Mouse (Mus musculus): Measurements from ENCODE around the gene Il25. TPM values are rescaled to one million over a fixed set of nuclear protein-coding genes. Genes with fewer than 3 reads are reported as not detected.

Il25 gene
- polyA plus RNA-seq (2015; fragmentation: Nextera tagmentation; extraction: Ambion mirVana), result 0.51 and 0.63 TPM in 2 replicates

- Histone ChIP-seq H3K27me3 (replicated peaks) (0 out of 2 replicates have a peak, but pooled peaks cover 1% of the 10 kb centered on the region), H3K36me3 (no peaks in the 10 kb centered on the region), H3K9me3 (replicated peaks) (no peaks in the 10 kb centered on the region), H3K27ac (replicated peaks) (no peak within 1 kb of the TSS), H3K4me3 (replicated peaks) (no peak within 1 kb of the TSS), H3K4me2 (no peak within 1 kb of the TSS), H3K9ac (replicated peaks) (no peak within 1 kb of the TSS), H3K4me1 (peaks cover 19% of the 10 kb centered on the region)
- WGBS, result 20% methylated on average over 6 of the region's 6 CpGs
- no peak for ATAC-seq (ENCODE audit: low FRiP score)
Observed at GRCm38 (mm10) chr14:54932645-54933150, at the start of gene Il25. Gene Il25, plus strand, starts transcription at chr14:54932695.

GRCm38 (mm10) chr14:54883154-54884021 is 49.1 kb upstream of the Il25 start, which contains the start of the genes Bcl2l2 and Gm20521:
Gene Bcl2l2, plus strand, starts transcription at chr14:54883377.
Gene Gm20521, plus strand, starts transcription at chr14:54883441.
- peak within 1 kb of the TSS; percentile 93 for H3K27ac ChIP-seq (replicated peaks)
- 1% methylated on average over 27 of the region's 27 CpGs for WGBS
- H3K4me1 ChIP-seq, result peaks cover 31% of the 10 kb centered on the region
- peak within 1 kb of the TSS; percentile 73 for H3K4me3 ChIP-seq (replicated peaks)
- peak within 1 kb of the TSS; percentile 85 for H3K9ac ChIP-seq (replicated peaks)
- H3K27me3 ChIP-seq (replicated peaks), result no peaks in the 10 kb centered on the region; the same call in 1 of the 2 replicates
- H3K9me3 ChIP-seq (replicated peaks), result no peaks in the 10 kb centered on the region
- ATAC-seq (ENCODE audit: low FRiP score), result peak; percentile 90
- peak within 1 kb of the TSS; percentile 68 for H3K4me2 ChIP-seq
- H3K36me3 ChIP-seq, result peaks cover 12% of the 10 kb centered on the region; the same call in 1 of the 2 replicates

- Histone ChIP-seq H3K4me3 (replicated peaks) (peak overlapping the region; percentile 73), H3K27me3 (replicated peaks) (no peaks in the 10 kb centered on the region), H3K36me3 (peaks cover 12% of the 10 kb centered on the region; the same call in 1 of the 2 replicates), H3K9me3 (replicated peaks) (no peaks in the 10 kb centered on the region), H3K9ac (replicated peaks) (peak overlapping the region; percentile 85), H3K4me1 (peaks cover 31% of the 10 kb centered on the region), H3K4me2 (peak overlapping the region; percentile 68), H3K27ac (replicated peaks) (peak overlapping the region; percentile 93)
- WGBS, result 35% methylated on average over 21 of the region's 21 CpGs
- ATAC-seq (ENCODE audit: low FRiP score), result no peak
Observed at GRCm38 (mm10) chr14:54884022-54884712, 48.3 kb upstream of the Il25 start.

GRCm38 (mm10) chr14:54885309-54885708 is 47.2 kb upstream of the Il25 start:
- peaks cover 12% of the 10 kb centered on the region; the same call in 1 of the 2 replicates for H3K36me3 ChIP-seq
- no peaks in the 10 kb centered on the region for H3K9me3 ChIP-seq (replicated peaks)
- H3K4me3 ChIP-seq (replicated peaks), result 0 out of 2 replicates have a peak overlapping the region, but pooled peaks have one; percentile 1
- H3K4me2 ChIP-seq, result peak overlapping the region; percentile 68
- no peak for ATAC-seq (ENCODE audit: low FRiP score)
- no peaks in the 10 kb centered on the region for H3K27me3 ChIP-seq (replicated peaks)
- H3K27ac ChIP-seq (replicated peaks), result no peak overlapping the region
- H3K4me1 ChIP-seq, result peaks cover 31% of the 10 kb centered on the region
- 92% methylated on average over 11 of the region's 11 CpGs for WGBS
- H3K9ac ChIP-seq (replicated peaks), result no peak overlapping the region

- H3K9ac ChIP-seq (replicated peaks), result peak within 1 kb of the TSS; percentile 51
- H3K9me3 ChIP-seq (replicated peaks), result no peaks in the 10 kb centered on the region
- no peaks in the 10 kb centered on the region for H3K27me3 ChIP-seq (replicated peaks)
- H3K4me2 ChIP-seq, result peak within 1 kb of the TSS; percentile 56
- peaks cover 14% of the 10 kb centered on the region for H3K36me3 ChIP-seq
- 94% methylated on average over 3 of the region's 3 CpGs for WGBS
- peak within 1 kb of the TSS; percentile 91 for H3K27ac ChIP-seq (replicated peaks)
- H3K4me3 ChIP-seq (replicated peaks), result peak within 1 kb of the TSS; percentile 87
- peaks cover 22% of the 10 kb centered on the region for H3K4me1 ChIP-seq
- no peak for ATAC-seq (ENCODE audit: low FRiP score)
Observed at GRCm38 (mm10) chr14:54892200-54892599, 40.3 kb upstream of the Il25 start, which contains the start of gene Pabpn1. Gene Pabpn1, plus strand, starts transcription at chr14:54892500.

GRCm38 (mm10) chr14:54893651-54894181 is 38.8 kb upstream of the Il25 start:
- H3K36me3 ChIP-seq, result peaks cover 28% of the 10 kb centered on the region
- H3K4me2 ChIP-seq, result peak overlapping the region; percentile 56
- ATAC-seq (ENCODE audit: low FRiP score), result peak; percentile 97
- peak overlapping the region; percentile 87 for H3K4me3 ChIP-seq (replicated peaks)
- no peaks in the 10 kb centered on the region for H3K27me3 ChIP-seq (replicated peaks)
- H3K9ac ChIP-seq (replicated peaks), result peak overlapping the region; percentile 99
- WGBS, result under 1% methylated on average over 38 of the region's 38 CpGs
- no peaks in the 10 kb centered on the region for H3K9me3 ChIP-seq (replicated peaks)
- H3K27ac ChIP-seq (replicated peaks), result peak overlapping the region; percentile 97
- H3K4me1 ChIP-seq, result peaks cover 24% of the 10 kb centered on the region

- H3K4me2 ChIP-seq, result peak overlapping the region; percentile 68
- no peaks in the 10 kb centered on the region for H3K9me3 ChIP-seq (replicated peaks)
- H3K27me3 ChIP-seq (replicated peaks), result no peaks in the 10 kb centered on the region
- peaks cover 24% of the 10 kb centered on the region for H3K4me1 ChIP-seq
- peak; percentile 63 for ATAC-seq (ENCODE audit: low FRiP score)
- peak overlapping the region; percentile 87 for H3K4me3 ChIP-seq (replicated peaks)
- peaks cover 31% of the 10 kb centered on the region for H3K36me3 ChIP-seq
- H3K9ac ChIP-seq (replicated peaks), result peak overlapping the region; percentile 99
- under 1% methylated on average over 51 of the region's 54 CpGs for WGBS
- H3K27ac ChIP-seq (replicated peaks), result peak overlapping the region; percentile 97
Observed at GRCm38 (mm10) chr14:54894296-54895151, 38.0 kb upstream of the Il25 start.

- no peaks in the 10 kb centered on the region for H3K9me3 ChIP-seq (replicated peaks)
- no peak for ATAC-seq (ENCODE audit: low FRiP score)
Observed at GRCm38 (mm10) chr14:54897445-54897844, 35.0 kb upstream of the Il25 start.

GRCm38 (mm10) chr14:54900383-54900782 is 32.1 kb upstream of the Il25 start:
- peaks cover 18% of the 10 kb centered on the region for H3K4me1 ChIP-seq
- H3K4me3 ChIP-seq (replicated peaks), result no peak overlapping the region
- no peak overlapping the region for H3K4me2 ChIP-seq
- H3K27ac ChIP-seq (replicated peaks), result peak overlapping the region; percentile 46; the same call in 1 of the 2 replicates
- ATAC-seq (ENCODE audit: low FRiP score), result peak; percentile 33; the same call in 1 of the 2 replicates
- no peaks in the 10 kb centered on the region for H3K9me3 ChIP-seq (replicated peaks)
- WGBS, result under 1% methylated on average over 3 of the region's 3 CpGs
- no peak overlapping the region for H3K9ac ChIP-seq (replicated peaks)
- H3K27me3 ChIP-seq (replicated peaks), result no peaks in the 10 kb centered on the region
- H3K36me3 ChIP-seq, result peaks cover 36% of the 10 kb centered on the region

More at GRCm38 (mm10) chr14:54897445-54897844, 35.0 kb upstream of the Il25 start:
- Histone ChIP-seq H3K27ac (replicated peaks) (no peak overlapping the region), H3K4me3 (replicated peaks) (no peak overlapping the region), H3K4me2 (no peak overlapping the region), H3K36me3 (peaks cover 31% of the 10 kb centered on the region), H3K9ac (replicated peaks) (0 out of 2 replicates have a peak overlapping the region, but pooled peaks have one; percentile 6), H3K4me1 (peaks cover 28% of the 10 kb centered on the region), H3K27me3 (replicated peaks) (no peaks in the 10 kb centered on the region)
- 74% methylated on average over 2 of the region's 2 CpGs for WGBS

GRCm38 (mm10) chr14:54903641-54904040 is 28.9 kb upstream of the Il25 start:
- Histone ChIP-seq H3K9me3 (replicated peaks) (no peaks in the 10 kb centered on the region), H3K27me3 (replicated peaks) (no peaks in the 10 kb centered on the region), H3K4me2 (no peak overlapping the region), H3K27ac (replicated peaks) (no peak overlapping the region), H3K4me3 (replicated peaks) (no peak overlapping the region), H3K9ac (replicated peaks) (no peak overlapping the region), H3K4me1 (peaks cover 17% of the 10 kb centered on the region), H3K36me3 (peaks cover 35% of the 10 kb centered on the region)
- WGBS, result 93% methylated on average over 4 of the region's 4 CpGs
- no peak for ATAC-seq (ENCODE audit: low FRiP score)

Measured in neural tube, embryonic 15.5 days (tissue).